Mouse (Mus musculus) layer of hippocampus, adult 11-12 months (tissue): ENCODE data around the gene Stap2.

ENCODE experiments used
- DNase-seq: peaks from one replicate; pipeline ENCODE4 v3.0.0; 2022; ENCODE audit warnings: low spot score

The Stap2 gene

DNA sequence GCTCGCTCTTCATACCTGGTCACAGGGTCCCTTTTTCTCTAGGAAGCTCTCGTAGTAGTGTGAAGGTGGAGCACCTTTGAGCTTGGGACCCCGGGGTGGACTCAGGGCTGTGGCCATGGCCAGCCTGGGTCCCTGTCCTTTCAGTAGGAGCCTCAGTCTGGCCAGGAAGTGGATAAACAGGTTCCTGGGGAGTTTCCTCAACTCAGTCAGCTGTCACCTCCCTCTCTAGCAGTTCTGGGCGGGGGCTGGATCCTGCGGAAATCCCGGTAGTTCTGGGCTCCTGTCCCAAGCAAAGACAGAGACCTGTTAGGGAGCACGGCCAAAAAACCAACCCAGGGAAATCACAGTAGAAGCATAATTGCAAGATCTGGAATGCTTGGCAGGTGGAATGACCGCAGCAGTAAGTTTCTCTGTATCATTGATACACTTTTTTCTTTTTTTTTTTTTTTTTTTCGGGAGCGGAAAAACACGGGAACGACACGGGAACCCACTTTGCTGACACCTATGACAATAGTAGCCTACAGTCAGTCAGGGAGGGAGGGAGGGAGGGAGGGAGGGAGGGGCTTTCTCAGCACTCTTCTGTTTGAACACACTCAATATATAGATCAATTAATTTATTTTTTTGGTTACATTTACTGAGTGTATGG is at the start of gene Stap2, which contains the start of gene Mpnd:
Gene Stap2 (minus strand): TSS at position 170 of the 647 bp plus-strand sequence.
Gene Mpnd (plus strand): TSS at position 297 of the 647 bp plus-strand sequence.
- no peak for DNase-seq

DNA sequence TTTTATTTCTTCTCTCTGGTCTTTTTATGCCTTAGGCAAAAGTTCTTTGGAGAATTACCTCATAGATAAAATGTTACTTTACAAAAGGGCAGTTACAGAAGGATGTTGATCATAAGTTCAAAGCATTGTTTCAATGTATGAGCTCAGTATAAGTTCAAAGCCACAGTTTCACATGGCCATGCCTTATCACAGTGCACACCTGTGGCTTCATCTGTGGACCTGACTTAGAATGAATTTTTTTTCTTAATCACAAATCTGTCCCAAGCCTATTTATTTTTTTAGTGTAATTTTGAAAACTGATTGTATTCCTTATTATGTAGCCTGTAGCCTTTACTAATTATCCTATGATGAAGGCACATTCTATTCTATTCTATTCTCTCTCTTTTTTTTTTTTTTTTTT is 49.6 kb upstream of the Stap2 start:
- no peak for DNase-seq

DNA sequence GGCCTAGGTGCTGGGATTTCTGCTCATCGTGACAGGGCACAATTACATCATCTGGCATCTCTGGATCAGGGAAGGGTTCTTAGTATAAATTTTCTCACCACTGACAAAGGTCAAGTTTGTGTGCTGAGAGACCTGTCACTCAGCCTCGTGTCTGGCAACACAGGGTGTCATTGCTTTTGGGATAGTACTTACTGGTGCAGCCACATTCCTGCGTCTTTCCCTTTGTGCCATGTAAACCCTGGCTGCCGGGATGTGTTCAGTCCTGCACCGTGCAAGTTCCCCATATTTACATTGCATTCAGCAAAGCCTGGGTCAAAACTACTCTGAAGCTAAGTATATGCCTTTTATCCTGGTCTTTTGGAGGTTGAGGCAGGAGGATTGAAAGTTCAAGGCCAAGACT is 46.0 kb upstream of the Stap2 start:
- DNase-seq: no peak

DNA sequence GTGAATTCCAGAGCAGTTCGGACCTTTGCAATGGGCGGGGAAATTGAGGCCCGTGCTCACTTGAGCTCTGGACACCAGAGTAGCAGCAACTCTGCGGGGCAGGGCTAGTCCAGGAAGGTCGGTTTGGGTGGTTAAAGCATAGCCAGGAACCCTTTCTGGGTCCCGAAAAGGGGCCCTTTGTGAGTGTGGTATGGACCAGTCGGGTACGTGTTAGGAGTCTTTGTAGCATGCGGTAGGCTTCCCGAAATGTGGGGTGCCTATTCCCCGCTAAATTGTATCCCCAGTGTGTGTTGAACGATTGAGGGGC is 35.4 kb upstream of the Stap2 start:
- DNase-seq: no peak

DNA sequence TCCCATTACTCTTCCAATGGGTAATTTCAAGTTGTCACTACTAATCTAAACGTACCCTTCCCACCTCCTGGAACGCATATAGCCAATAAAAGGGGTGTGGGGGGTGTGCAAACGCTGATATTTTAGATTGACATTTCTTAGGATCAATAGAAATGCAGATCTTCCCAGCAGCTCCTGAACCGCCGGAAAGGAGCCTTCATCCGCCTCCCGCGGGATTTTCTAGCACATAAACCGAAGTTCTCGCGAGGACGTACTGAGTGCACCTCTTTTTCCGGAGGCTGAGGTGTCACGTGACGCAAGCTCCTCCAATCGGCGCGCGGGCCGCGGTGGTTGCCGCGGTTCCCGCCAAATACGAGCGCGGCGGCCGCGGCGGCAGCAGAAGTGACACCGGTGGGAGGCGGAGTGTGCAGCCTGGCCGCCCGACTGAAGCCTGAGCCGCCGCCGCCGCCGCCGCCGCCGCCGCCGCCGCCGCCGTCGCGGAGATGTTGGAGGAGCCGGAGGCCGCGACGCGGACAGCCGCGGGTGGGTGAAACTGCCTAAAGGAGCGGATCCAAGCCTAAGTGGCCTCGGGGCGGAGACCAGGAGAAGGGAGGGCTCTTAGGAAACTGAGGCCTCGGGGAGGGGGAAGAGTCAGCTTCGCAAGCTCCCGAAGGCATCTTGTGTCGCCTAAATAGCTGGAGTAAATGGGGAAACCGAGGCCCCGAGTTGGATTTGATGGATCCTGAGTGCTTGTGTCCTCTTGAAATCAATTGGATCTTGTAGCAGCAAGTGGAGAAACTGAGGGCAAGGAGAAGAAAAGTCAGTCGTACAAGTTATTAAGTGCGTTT is 34.9 kb upstream of the Stap2 start, which contains the start of gene Chaf1a:
Gene Chaf1a (plus strand): TSS at position 410 of the 827 bp plus-strand sequence.
- peak; percentile 97 for DNase-seq

DNA sequence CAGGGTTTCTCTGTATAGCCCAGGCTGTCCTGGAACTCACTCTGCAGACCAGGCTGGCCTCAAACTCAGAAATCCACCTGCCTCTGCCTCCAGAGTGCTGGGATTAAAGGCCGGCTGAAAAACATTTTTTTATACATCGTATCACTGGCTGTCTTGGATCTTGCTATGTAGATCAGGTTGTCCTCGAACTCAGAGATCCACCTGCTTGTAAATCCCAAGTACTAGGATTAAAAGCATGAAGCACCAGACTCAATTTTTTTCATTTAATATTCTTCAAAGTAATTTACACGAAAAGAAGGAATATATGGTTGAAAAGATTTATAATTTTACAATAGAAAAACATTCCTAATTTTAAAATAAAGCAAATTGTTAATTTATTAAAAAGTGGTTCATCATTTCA is 34.0 kb upstream of the Stap2 start:
- no peak for DNase-seq

DNA sequence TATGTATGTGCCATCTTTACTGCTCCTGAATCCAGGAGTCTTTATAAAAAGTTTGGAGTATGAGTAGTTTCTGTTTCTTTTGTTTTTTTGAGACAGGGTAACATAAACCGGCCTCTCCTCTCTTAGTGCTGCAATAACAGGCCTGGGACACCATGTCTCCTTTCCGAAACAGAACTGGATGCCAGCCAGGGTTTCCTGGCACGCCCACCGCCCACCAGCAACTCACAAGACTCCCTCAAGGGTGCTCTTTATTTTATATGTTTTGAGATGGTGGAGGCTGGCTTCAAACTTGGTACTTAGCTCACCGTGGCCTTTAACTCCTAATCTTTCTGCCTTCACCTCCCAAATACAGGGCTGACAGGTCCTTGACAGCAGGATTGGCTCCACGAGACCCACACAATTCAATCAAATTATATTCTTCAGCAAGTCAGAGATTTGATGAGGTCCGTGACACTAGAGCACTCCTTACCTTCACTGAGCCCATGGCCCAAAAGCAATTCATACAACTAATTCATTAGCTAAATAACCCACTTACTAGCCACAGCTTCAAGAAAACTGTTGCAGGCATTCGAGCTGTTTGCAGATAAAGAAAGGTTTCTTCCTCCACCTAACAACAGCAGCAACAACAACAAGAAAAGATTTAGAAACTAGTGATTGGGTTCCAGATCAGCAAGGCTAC is 33.3 kb upstream of the Stap2 start:
- DNase-seq: no peak

DNA sequence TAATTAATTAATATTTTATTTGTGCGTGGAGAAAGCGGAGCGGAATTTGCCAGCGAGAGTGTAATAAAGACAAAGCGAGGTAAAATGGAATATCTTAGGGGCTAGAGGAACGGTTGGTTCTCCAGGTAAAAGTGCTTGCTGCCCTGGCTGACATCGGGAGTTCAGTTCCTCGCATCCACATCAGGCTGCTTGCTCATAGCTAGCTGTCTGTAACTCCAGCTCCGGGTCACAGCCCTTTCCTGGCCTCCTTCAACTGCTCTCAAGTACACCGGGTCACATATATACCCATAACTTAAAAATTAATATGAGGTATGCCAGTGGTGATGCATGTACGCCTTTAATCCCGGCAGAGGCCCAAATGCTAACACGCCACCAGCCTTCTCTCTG is 31.5 kb upstream of the Stap2 start:
- DNase-seq: no peak

DNA sequence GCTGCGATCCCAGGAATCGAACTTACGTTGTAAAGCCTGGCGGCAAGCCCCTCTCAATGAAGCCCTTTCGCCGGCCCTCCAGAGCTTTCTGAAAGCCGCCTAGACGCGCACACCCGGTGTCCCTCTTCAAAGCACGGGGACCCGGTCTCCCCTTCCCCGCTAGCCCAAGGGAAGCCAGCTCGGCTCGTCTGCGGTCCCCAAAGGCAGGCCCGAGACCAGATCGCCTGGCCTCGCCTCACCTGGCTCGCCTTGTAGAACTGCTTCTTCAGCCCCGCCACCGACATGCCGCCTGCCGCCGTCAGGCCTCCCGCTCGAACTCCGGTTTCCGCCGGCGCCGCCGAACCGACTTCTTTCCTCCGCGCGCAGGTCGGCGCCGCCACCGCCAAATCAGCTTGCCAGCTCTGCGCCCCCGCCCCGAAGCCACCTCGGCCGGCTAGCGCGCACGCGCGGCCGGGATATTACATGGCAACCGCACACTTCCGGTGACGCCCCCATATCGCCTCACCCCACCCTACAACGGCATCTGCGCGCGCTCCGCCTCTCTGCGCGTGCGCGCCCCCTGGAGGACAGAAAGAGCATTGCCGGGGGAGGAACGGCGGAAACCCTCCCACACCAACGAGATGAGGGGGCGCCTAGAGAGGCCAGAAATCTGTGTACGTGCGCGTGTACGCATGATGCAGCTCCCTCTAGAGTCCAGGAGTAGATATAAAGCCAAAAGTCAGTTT is 31.0 kb upstream of the Stap2 start, which contains the start of gene Sh3gl1:
Gene Sh3gl1 (minus strand): TSS at position 460 of the 725 bp plus-strand sequence.
- peak; percentile 99 for DNase-seq

DNA sequence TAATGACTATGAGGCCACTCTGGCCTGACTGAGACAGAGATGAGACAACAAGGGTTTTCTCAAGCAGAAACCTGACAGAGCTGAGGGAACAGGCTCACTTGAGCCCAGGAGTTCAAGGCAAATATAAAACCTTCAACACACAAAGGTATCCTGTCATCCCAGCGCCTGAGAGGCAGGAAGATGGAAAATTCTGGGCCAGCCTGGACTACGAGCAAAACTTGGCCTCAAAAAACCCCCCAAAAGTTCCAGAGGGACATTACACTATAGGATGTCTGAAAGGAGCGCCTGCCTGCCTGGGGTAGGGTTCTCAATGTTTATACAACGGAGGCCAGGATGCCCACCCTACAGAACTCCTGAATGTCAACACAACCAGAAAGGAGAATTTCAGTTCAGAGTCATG is 29.8 kb upstream of the Stap2 start:
- DNase-seq: no peak

DNA sequence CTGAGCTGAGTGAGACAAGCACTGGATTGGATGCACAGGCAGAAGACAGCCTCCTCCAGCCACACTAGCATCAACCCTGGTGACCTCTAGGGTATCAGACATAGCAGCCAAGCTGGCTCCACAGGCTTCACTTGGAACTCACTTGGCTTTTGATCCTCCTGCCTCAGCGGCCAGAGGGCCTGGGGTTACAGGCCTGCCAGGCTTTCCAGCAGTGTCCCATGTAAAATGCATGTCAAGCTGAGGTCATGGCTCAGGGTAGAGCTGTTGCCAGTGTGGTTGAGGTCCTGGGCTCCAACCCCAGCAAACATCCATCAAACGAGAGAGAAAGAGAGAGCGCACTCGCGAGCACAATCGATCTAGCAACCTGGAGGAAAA is 29.3 kb upstream of the Stap2 start:
- DNase-seq: no peak

DNA sequence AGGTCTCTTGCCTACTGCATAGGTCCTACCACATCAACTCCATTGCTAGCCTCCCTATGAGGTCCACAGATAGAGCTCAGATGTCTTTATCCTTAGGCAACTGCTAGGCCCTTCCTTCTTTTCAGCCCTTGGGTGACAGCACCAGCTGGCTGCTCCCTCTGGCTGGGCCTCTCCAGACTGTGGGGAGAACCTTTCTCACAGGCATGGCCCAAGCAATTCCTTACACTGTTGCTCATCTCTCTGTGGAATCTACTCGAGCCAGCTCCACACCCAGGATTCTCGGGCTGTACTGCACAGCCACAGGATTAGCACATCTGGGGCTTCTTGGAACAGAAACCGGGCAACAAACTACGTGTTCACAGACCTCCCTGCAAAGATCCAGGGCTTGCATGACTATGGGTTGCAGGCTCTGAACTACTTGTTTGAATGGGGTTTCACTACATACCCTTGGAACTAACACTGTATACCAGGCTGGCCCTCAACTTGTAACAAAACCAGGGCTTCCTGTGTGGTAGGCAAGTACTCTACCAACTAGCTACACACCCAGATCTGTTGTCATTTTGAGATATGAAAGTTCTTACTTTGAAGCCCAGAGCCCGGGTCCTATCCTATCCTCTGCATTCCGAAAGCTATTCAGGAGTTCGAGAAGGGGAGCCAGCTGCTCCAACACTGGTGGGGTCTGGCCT is 28.8 kb upstream of the Stap2 start:
- no peak for DNase-seq

DNA sequence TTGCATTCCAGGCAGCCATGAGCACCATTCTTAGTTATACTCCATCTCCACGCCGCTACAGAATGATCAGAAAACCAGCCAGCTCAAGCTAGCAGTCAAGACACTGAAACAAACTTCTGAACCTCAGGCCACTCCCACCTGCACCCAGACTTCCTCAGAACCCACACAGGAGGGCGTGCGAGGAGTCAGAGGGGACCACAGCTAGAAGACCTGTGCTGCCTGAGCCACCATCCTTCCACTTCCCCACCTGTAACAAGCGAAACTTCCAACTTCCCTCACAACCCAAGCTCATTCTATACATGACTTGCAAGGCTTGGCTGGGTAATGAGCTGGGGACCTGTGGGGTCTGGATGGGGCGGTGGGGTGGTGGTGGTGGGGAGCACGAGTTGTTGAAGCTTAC is 27.4 kb upstream of the Stap2 start:
- DNase-seq: no peak

DNA sequence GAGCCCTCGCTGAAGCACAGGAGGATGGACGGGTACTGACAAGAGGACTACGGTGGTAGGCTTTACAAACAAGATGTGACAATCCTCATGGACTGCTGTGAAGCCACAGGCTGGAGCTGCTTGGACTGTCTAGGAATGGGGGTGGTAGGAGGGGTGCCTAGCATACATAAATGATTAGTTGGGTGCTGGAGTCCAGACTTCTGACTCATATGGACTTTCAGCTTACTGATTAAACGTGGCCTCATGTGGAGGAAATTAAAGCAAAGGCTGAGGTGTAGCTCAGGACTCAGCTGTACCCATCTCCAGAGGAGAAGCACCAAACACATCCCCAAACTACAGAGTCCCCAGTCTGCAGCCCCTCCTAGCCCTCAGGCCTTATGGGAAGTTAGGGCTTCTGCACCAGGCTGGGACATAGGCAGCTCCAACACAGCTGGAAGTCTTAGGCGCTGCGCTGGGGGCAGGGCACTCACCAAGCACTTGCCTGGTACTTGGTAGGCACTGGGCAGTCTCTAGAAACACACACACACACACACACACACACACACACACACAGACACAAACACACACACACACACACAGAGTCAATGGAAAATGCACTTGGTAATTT is 26.8 kb upstream of the Stap2 start:
- no peak for DNase-seq

DNA sequence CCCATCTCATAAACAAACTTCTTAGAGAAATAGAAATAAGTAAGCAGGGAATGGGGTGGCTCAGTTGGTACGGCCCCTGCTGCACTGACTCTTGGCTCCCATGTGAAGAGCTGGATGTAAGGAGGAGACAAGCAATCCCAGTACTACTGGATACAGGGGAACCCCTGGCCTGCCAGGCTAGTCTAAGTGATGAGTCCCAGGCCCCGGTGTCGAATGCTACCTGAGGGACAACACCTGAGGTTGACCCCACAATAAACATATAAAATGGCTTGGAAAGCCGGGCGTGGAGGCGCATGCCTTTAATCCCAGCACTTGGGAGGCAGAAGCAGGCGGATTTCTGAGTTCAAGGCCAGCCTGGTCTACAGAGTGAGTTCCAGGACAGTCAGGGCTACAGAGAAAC is 26.0 kb upstream of the Stap2 start:
- no peak for DNase-seq

DNA sequence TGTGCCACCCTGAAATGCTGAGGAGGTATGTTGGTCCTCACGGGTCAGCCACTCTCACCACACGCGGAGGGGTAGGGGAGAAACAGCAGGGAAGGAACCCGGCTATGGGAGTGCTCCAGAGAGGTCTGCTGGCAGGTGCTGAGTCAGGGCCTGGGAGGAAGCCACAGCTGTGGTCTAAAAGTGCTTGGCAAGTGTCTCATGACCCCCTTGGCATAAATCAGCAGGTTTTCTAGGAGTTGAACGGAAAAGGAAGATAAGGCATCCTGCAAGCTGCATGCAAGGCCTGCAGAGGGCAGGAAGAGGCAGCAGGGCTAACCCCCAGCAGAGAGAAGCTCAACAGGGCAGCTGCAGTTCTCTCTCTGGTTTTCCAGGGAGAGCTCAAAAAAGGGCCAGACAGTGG is 25.5 kb upstream of the Stap2 start:
- DNase-seq: no peak

DNA sequence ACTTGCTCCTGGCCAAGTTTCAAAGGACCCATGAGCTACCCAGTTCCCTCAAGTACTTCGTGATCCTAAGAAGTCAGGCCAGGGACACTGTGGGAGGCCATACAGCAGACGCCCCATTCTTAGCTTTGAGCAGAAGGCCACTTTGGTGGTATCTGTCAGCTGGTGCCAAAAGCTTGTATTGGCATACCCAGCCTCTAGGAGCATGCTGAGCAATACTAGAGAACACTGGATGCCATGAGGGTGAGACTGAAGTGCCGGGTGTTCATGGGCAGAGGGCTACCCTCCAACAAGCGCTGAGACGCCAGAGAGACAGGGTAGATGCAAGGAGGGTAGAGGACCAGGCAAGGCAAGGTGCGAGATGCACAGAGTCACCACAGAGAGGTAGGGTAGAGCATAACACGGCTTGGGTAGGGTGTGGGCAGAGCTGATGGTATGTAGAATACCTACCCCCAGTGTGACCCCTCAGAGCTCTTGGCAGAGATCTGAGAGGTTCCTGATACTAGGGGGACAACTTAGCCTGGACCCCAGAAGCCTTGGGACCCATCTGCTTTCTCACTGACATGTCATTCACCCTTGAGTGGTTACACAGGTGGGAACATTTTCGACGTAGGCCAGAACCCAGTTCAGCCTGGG is 25.0 kb upstream of the Stap2 start:
- no peak for DNase-seq

DNA sequence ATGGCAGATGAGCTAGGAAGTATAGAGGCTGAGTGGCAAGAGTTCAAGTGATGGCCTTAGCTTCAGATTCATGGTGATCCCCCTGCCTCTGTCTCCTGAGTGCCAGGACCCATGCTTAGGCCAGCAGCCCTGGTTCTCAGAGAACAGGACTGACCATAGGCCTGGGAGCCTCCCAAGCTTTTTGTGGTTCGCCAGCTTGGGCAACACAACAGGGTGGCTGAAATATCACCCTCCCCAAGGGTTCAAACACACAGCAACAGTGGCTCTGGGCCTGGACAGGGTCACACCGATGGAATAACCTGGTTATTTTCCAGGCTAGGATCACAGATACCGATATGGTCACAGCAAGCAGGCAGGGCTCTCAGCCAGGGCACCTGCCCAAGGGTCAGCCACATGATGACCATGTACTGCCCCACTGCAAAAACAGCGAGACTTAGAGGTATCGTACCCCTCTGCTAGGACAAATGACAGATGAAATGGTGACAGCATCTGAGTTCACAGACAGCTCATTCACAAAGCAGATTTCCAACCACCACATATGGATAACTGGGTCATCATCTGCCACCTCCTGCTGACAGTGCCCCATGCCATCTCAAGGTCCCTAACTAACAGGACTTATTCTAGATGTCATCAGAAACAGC is 22.5 kb upstream of the Stap2 start:
- DNase-seq: no peak

DNA sequence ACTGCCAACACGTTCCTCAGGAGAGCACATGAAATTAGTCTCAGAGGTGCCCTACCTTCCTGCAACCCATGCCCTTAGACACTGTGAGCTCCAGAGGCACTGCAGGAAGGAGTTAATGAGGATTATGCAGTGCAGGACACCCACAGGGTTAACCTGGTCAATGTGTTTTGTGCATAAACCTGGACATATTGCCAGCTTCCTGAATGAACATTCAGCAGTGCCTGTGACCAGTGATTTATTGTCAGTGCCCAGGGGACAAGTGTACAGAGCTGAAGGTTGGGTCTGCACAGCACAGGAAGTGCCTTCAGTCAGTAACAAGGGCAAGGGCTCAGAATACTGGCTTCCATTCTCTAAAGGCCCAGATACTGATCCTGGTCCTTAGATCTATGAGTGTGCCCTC is 21.5 kb upstream of the Stap2 start:
- DNase-seq: no peak

DNA sequence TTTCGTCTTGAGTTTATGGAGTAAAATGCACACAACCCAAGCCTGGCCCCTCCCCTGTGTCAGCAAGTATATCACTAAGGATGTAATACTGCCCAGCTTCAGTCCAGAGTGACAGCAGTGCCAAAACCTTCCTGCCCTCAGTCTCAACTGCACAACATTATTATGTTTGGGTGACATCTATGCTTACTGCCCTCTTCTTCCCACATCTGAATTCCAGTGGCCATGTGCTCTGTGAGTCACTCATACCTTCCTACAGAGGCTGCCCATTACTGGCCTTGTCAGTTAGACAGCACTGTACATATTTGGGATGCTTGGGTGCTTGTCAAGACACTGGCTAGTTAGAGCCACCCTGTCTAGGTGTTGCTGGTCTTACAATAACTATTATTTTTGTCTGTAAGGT is 20.9 kb upstream of the Stap2 start:
- DNase-seq: no peak
